Mouse (Mus musculus) hindbrain, embryonic 10.5 days (tissue): Measurements from ENCODE around the gene Trpm5. TPM values are rescaled to one million over a fixed set of nuclear protein-coding genes. Genes with fewer than 3 reads are reported as not detected.

Experiments
- DNase-seq: peaks from one replicate; pipeline ENCODE4 v3.0.0-alpha.2; 2017; ENCODE audit warnings: low spot score
- H3K27ac ChIP-seq: fragments of 300-500 bp; sonication (generic); 2 replicates; pipeline ENCODE4 v1.5.1; 2016; ENCODE audit warnings: mild to moderate bottlenecking, moderate library complexity
- H3K27me3 ChIP-seq: fragments of 300-500 bp; sonication (generic); 2 replicates; pipeline ENCODE4 v1.6.1; 2016; ENCODE audit warnings: mild to moderate bottlenecking; ENCODE audit not compliant: poor library complexity, insufficient read depth, severe bottlenecking
- H3K36me3 ChIP-seq: fragments of 300-500 bp; sonication (generic); 2 replicates; pipeline ENCODE4 v1.6.1; 2016; ENCODE audit warnings: mild to moderate bottlenecking, moderate library complexity
- H3K4me1 ChIP-seq: fragments of 300-500 bp; sonication (generic); replicated peaks from 2 replicates; pipeline ENCODE4 v1.6.1; 2016; ENCODE audit warnings: mild to moderate bottlenecking
- H3K4me3 ChIP-seq: fragments of 300-500 bp; sonication (generic); 2 replicates; pipeline ENCODE4 v1.5.1; 2016; ENCODE audit warnings: mild to moderate bottlenecking, moderate library complexity
- H3K9me3 ChIP-seq: fragments of 300-500 bp; sonication (generic); 2 replicates; pipeline ENCODE4 v1.6.1; 2016; ENCODE audit warnings: mild to moderate bottlenecking, moderate library complexity
- WGBS: fragments of 180-500 bp; shearing (Covaris S2); methylation state at CpG from one replicate; pipeline ENCODE4 v1.1.7; 2016; 5-methylcytosine and 5-hydroxymethylcytosine counted together
- polyA plus RNA-seq: library from polyadenylated mRNA; unstranded; fragments of >200 nt; fragmentation: Nextera tagmentation; extraction: Ambion mirVana; gene quantifications from 2 replicates; pipeline ENCODE4 v1.2.1, GENCODE M21; 2016

Gene Trpm5
- polyA plus RNA-seq: 0.55 and 0.71 TPM in 2 replicates

DNA sequence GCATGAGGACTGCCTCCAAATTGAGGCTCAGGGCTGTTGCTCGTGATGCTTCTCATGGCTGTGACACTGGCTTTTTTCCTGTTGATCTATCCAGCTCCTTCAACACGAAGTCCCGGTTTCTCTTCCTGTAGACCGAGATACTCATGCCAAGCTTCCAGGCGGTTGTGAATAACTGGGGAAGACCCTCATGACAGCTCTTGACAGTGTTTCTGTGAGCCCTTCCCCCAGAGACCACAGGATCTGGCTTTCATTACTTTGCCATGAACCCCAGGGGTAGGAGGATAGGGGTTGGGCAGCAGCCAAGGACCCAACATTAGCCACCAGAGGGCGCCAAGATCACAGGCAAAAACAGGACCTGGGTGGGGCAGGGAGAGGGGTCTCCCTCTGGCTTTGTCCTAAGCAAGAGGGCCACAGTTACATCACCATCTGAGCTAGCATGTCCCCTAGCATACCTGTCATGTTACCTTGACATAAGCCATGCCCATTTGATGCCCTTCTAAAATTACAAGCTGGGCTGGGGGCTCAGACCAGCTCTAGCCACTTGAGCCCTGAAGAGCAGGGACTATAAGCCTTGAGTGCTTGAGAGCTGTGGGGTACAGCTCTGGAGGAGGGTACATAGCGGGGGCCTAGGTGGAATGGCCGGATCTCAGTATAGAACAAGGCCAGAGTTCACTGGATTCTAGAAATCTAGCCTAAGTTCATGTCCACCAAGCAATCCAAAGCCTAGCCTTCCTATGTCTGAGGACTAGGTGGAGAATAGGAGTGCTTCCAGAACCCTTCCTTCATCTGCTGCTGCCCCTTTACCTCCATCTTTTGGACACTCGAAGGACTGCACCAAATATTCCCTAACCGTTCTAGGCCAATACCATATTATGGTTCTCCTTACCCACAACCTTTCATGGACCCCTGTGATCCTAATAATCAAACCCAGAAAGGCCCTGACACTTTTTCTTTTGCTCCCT lies at the start of gene Trpm5:
Trpm5 (minus strand) TSS at position 51 of the 962 bp plus-strand sequence.
- WGBS: 41% methylated on average over 10 of the region's 10 CpGs
- 0 out of 2 replicates have a peak within 1 kb of the TSS, but pooled peaks have one; percentile 31 for H3K27ac ChIP-seq

GRCm38 (mm10) chr7:143142680-143143079 lies 48.2 kb upstream of the Trpm5 start:
- no peak for DNase-seq
- 79% methylated on average over 2 of the region's 2 CpGs for WGBS
- Histone ChIP-seq H3K27me3 (no peaks in the 10 kb centered on the region), H3K4me3 (no peak overlapping the region), H3K27ac (no peak overlapping the region), H3K36me3 (no peaks in the 10 kb centered on the region), H3K4me1 (no peaks in the 10 kb centered on the region; the same call in 1 of the 2 replicates), H3K9me3 (no peaks in the 10 kb centered on the region)

More for the DNA sequence above, at the start of gene Trpm5:
- DNase-seq: peak; percentile 75
- Histone ChIP-seq H3K4me3 (no peak within 1 kb of the TSS), H3K9me3 (no peaks in the 10 kb centered on the region), H3K4me1 (0 out of 2 replicates have a peak, but pooled peaks cover 2% of the 10 kb centered on the region), H3K27me3 (peaks cover 23% of the 10 kb centered on the region), H3K36me3 (no peaks in the 10 kb centered on the region)

DNA sequence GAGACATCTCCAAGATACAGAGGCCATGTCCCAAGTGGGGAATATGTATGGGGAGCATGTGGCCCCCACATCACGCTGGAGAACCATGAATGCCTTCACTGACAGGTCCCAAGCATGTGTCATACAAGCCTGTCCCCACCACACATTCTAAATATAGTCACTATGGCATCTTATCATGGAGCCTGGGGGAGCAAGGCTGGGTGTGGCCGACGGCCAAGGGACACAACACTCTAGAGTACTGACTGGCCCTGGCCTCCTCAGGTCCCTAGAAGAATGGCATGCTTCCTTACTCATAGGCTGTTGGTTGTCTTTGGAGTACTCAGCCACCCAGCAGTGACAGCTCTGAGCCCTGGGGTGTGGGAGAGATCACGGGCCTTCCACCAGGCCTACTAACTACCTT lies 45.5 kb upstream of the Trpm5 start:
- DNase-seq: no peak

GRCm38 (mm10) chr7:143138789-143139188 lies 44.3 kb upstream of the Trpm5 start:
- peaks cover 8% of the 10 kb centered on the region for H3K4me1 ChIP-seq
- H3K9me3 ChIP-seq: no peaks in the 10 kb centered on the region
- no peaks in the 10 kb centered on the region for H3K36me3 ChIP-seq
- H3K4me3 ChIP-seq: no peak overlapping the region
- no peaks in the 10 kb centered on the region for H3K27me3 ChIP-seq
- DNase-seq: peak; percentile 66
- 73% methylated on average over 1 of the region's 1 CpGs for WGBS
- H3K27ac ChIP-seq: no peak overlapping the region

More for the DNA sequence above, 45.5 kb upstream of the Trpm5 start:
- WGBS: 86% methylated on average over 4 of the region's 4 CpGs
- H3K27ac ChIP-seq: no peak overlapping the region
- no peaks in the 10 kb centered on the region for H3K9me3 ChIP-seq
- no peak overlapping the region for H3K4me3 ChIP-seq
- H3K4me1 ChIP-seq: peaks cover 8% of the 10 kb centered on the region
- no peaks in the 10 kb centered on the region for H3K27me3 ChIP-seq
- H3K36me3 ChIP-seq: no peaks in the 10 kb centered on the region

GRCm38 (mm10) chr7:143136561-143136960 lies 42.1 kb upstream of the Trpm5 start:
- 59% methylated on average over 5 of the region's 5 CpGs for WGBS
- H3K27ac ChIP-seq: no peak overlapping the region
- no peaks in the 10 kb centered on the region for H3K9me3 ChIP-seq
- H3K4me1 ChIP-seq: peaks cover 8% of the 10 kb centered on the region
- H3K27me3 ChIP-seq: 0 out of 2 replicates have a peak, but pooled peaks cover 4% of the 10 kb centered on the region
- H3K4me3 ChIP-seq: no peak overlapping the region
- no peaks in the 10 kb centered on the region for H3K36me3 ChIP-seq
- DNase-seq: no peak

GRCm38 (mm10) chr7:143136125-143136524 lies 41.7 kb upstream of the Trpm5 start:
- no peak for DNase-seq
- H3K27me3 ChIP-seq: 0 out of 2 replicates have a peak, but pooled peaks cover 4% of the 10 kb centered on the region
- 68% methylated on average over 2 of the region's 2 CpGs for WGBS
- H3K9me3 ChIP-seq: no peaks in the 10 kb centered on the region
- H3K4me3 ChIP-seq: no peak overlapping the region
- no peak overlapping the region for H3K27ac ChIP-seq
- no peaks in the 10 kb centered on the region for H3K36me3 ChIP-seq
- H3K4me1 ChIP-seq: peaks cover 8% of the 10 kb centered on the region

DNA sequence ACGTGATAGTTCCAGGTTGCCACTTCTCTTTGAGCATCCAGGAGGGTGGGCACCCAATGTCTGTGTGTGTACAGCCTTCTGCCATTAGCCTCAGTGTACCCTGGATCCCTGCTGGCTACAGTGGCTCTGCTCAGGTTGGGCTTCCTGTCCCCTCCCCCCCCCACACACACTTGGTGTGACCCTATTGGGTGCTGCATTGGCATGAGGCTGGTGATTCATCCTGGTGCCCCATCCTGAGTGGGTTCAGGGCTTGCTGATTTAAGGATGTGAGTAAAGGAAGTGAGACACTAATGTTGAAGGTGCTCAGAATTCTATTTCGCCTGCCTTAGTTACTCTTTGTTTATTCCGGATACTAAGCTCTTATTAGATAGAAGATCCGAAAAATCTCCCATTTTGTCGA lies 38.4 kb upstream of the Trpm5 start:
- 86% methylated on average over 5 of the region's 5 CpGs for WGBS
- DNase-seq: no peak

DNA sequence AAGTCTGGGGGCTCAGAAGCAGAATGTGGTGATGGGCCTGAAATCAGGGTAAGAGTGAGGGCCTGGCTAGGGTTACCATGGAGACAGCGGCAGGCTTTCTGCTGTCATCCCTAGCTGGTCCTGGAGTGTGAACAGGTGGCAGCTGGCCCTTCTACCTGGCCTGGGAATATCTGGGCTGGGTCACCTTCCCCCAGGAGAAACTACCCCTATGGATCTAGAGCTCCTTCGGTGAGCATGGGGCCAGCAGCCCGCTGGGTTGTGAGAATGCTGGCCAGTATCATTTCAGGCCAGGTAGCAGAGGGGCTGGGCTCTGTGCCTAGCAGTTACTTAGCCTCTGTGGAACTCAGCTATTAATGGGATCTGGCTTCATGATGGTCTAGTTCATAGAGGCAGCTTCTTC lies 30.5 kb upstream of the Trpm5 start:
- Histone ChIP-seq H3K4me1 (peaks cover 44% of the 10 kb centered on the region), H3K4me3 (no peak overlapping the region), H3K27ac (peak overlapping the region; percentile 78), H3K27me3 (peaks cover 8% of the 10 kb centered on the region; the same call in 1 of the 2 replicates), H3K9me3 (no peaks in the 10 kb centered on the region), H3K36me3 (no peaks in the 10 kb centered on the region)
- no peak for DNase-seq
- WGBS: 70% methylated on average over 3 of the region's 3 CpGs

More for the DNA sequence above, 38.4 kb upstream of the Trpm5 start:
- Histone ChIP-seq H3K9me3 (no peaks in the 10 kb centered on the region), H3K4me1 (peaks cover 8% of the 10 kb centered on the region; the same call in 1 of the 2 replicates), H3K36me3 (no peaks in the 10 kb centered on the region), H3K4me3 (no peak overlapping the region), H3K27ac (no peak overlapping the region), H3K27me3 (0 out of 2 replicates have a peak, but pooled peaks cover 4% of the 10 kb centered on the region)

DNA sequence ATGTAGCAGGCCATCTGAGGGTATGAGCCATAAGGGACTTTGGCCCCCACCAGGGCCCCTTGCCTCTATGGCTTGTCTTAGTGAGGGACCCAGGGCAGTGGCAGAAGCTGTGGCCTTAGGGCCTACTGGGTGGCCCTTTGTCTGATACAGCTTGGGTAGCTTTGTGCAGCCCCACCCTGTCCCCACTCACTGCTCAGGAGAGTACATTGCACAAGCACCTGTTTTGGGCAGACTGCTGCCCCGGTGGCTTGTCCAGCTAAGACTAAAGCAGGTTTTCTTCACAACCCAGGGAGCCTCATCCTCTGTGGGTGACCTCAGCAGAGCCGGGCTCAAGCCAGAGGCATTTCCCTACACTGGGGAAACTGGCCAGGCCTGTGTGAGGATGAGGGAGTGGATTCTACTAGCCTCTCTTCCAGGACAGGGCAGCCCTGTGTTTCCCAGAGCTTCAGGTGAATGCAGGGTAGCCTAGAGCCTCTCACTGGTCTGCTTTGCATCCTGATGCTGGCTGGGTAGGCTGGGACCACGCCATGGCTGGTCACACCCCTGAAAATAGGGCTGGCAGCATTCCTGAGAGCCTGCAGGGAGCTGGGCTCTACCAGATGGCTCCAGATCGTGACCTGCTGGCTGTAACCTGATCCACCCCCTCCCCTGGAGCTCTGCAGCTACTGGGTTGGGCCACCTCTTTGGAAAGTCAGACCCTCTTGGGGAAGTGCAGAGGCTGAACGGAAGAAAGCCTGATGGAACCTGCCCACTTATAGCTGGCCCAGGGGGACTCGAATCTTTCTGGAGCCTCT lies 29.6 kb upstream of the Trpm5 start:
- H3K27me3 ChIP-seq: peaks cover 8% of the 10 kb centered on the region; the same call in 1 of the 2 replicates

GRCm38 (mm10) chr7:143122191-143122590 lies 27.7 kb upstream of the Trpm5 start:
- WGBS: 81% methylated on average over 5 of the region's 5 CpGs
- no peak overlapping the region for H3K4me3 ChIP-seq
- H3K9me3 ChIP-seq: no peaks in the 10 kb centered on the region
- H3K36me3 ChIP-seq: no peaks in the 10 kb centered on the region
- no peak for DNase-seq
- peak overlapping the region; percentile 66 for H3K27ac ChIP-seq
- peaks cover 60% of the 10 kb centered on the region for H3K4me1 ChIP-seq
- H3K27me3 ChIP-seq: peaks cover 8% of the 10 kb centered on the region; the same call in 1 of the 2 replicates

More for the DNA sequence above, 29.6 kb upstream of the Trpm5 start:
- Histone ChIP-seq H3K36me3 (no peaks in the 10 kb centered on the region), H3K4me3 (no peak overlapping the region), H3K4me1 (peaks cover 53% of the 10 kb centered on the region), H3K27ac (peak overlapping the region; percentile 78), H3K9me3 (no peaks in the 10 kb centered on the region)
- WGBS: 8% methylated on average over 6 of the region's 6 CpGs
- DNase-seq: peak; percentile 73

DNA sequence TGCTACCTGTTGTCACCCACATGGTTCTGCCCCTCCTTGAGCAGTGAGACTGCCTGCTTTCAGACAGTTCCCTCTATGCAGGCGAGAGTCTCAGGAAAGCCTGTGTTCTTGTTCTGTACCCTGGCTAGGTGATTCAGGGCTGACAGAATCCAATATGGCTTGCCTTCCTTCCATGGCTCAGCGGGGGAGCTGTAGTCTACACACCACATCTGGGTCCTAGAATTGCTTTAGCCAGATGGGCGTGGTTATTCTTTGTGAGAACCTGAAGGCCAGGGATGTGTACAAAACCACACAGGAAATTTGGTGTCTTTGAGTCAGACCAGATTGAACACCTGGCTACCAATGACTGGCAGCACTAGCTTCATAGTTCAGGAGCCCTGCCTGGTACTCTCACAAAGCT lies 25.4 kb upstream of the Trpm5 start:
- Histone ChIP-seq H3K27ac (peak overlapping the region; percentile 31; the same call in 1 of the 2 replicates), H3K4me1 (peaks cover 49% of the 10 kb centered on the region), H3K36me3 (no peaks in the 10 kb centered on the region), H3K9me3 (peaks cover 3% of the 10 kb centered on the region), H3K27me3 (peaks cover 1% of the 10 kb centered on the region; the same call in 1 of the 2 replicates), H3K4me3 (no peak overlapping the region)
- DNase-seq: no peak
- WGBS: 73% methylated on average over 3 of the region's 3 CpGs

GRCm38 (mm10) chr7:143119407-143119806 lies 25.0 kb upstream of the Trpm5 start:
- no peak for DNase-seq
- H3K36me3 ChIP-seq: no peaks in the 10 kb centered on the region
- H3K27ac ChIP-seq: 0 out of 2 replicates have a peak overlapping the region, but pooled peaks have one; percentile 31
- H3K9me3 ChIP-seq: peaks cover 7% of the 10 kb centered on the region
- H3K4me3 ChIP-seq: no peak overlapping the region
- H3K27me3 ChIP-seq: no peaks in the 10 kb centered on the region
- 35% methylated on average over 1 of the region's 1 CpGs for WGBS
- H3K4me1 ChIP-seq: peaks cover 45% of the 10 kb centered on the region
